Mouse (Mus musculus): ENCODE data around the gene Faim.

- no peak for TF ChIP-seq CTCF (IDR thresholded peaks at IDR 0.05; ENCODE audit: low read depth)
- no peak for TF ChIP-seq EP300 (IDR thresholded peaks at IDR 0.05; ENCODE audit: low read depth)
These were observed 11.3 kb upstream of the Faim start for GRCm38 (mm10) chr9:98974898-98975297.

Data from liver, embryonic 14.5 days (tissue).